ENCODE assay signal across 12 mouse cellular contexts in the genomic region with DNA sequence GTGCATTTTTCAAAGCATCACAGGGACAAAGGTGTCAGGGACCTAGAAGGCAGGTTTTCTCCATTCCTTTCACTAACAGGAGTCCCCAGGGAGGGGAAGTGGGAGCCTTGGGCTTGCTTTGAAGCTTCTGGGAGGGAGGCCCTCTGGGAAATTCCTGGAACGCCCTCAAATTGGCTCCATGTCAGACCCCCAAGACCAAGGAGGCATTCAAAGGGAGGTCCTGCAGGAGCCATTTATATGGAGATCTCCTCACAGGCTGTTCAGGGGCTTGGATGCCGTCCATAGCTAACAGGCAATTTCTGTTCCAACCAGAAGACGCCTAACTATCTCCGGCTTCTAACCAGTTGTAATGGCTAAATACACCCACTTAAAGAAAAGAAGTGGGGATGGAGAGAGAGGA.
A peak's percentile ranks its signal among the peaks of the same experiment; 100 is the strongest.
DNase-seq lines count a peak whose midpoint lies in the region; ATAC-seq and TF ChIP-seq lines count a peak whose summit lies in the region.
"Had no signal": no experiment of that assay in that cellular context is flagged by ENCODE, and none has a peak within 500 bp of the region (broad histone marks: within the 10 kb centered on the region; RNA-seq: fewer than 3 reads in every experiment).

No protein-coding gene starts in this region.

- H3K4me2 ChIP-seq in hindbrain, embryonic 15.5 days = no peak overlapping the region
- no peak overlapping the region for H3K4me2 ChIP-seq in hindbrain, embryonic 12.5 days (replicated peaks)
- no peak overlapping the region for H3K4me2 ChIP-seq in liver, embryonic 11.5 days
- H3K4me2 ChIP-seq: limb, embryonic 13.5 days had no signal

- no peaks in the 10 kb centered on the region for H3K36me3 ChIP-seq in hindbrain, embryonic 15.5 days
- H3K36me3 ChIP-seq in hindbrain, embryonic 12.5 days = no peaks in the 10 kb centered on the region
- no peaks in the 10 kb centered on the region for H3K36me3 ChIP-seq in ES-E14 (ENCODE audit: control insufficient read depth, insufficient read depth, low read length, poor library complexity, severe bottlenecking)
- no peaks in the 10 kb centered on the region for H3K36me3 ChIP-seq in limb, embryonic 10.5 days
- H3K36me3 ChIP-seq in liver, embryonic 11.5 days (ENCODE audit: control insufficient read depth, insufficient read depth, low read length) = no peaks in the 10 kb centered on the region
- H3K36me3 ChIP-seq: limb, embryonic 13.5 days had no signal

- in situ Hi-C loops in ES-E14 (cut with MboI; ENCODE audit: low sequenced_read_pairs in 2 of 2, unreplicated experiment in 2 of 2) = no loop called here

- no peaks in the 10 kb centered on the region for H3K27me3 ChIP-seq in hindbrain, embryonic 15.5 days
- H3K27me3 ChIP-seq in hindbrain, embryonic 12.5 days = no peaks in the 10 kb centered on the region
- H3K27me3 ChIP-seq in limb, embryonic 10.5 days (ENCODE audit: low read depth, poor library complexity, severe bottlenecking) = no peaks in the 10 kb centered on the region
- no peaks in the 10 kb centered on the region for H3K27me3 ChIP-seq in liver, embryonic 11.5 days (replicated peaks; ENCODE audit: control insufficient read depth, insufficient read depth, low read length)
- H3K27me3 ChIP-seq: CH12.LX; limb, embryonic 13.5 days had no signal

- peak; percentile 25 for DNase-seq in ES-E14 (ENCODE audit: low read depth, low spot score)
- DNase-seq in frontal cortex, postnatal 10 days (ENCODE audit: low spot score in 2 of 2) = peak; percentile 53 to 56
- DNase-seq in limb, embryonic 10.5 days (ENCODE audit: low spot score) = no peak
- no peak for DNase-seq in liver, embryonic 11.5 days (ENCODE audit: low spot score)
- DNase-seq in adrenal gland, postnatal 10 days = no peak
- DNase-seq: adrenal gland, adult 8-10 months; gastrocnemius, postnatal 25 days had no signal

- ATAC-seq in hindbrain, embryonic 15.5 days (ENCODE audit: low FRiP score, low read depth) = peak; percentile 63; the same call in 1 of the 2 replicates
- no peak for ATAC-seq in hindbrain, embryonic 12.5 days (ENCODE audit: low FRiP score)
- no peak for ATAC-seq in megakaryocyte, adult 5-6 weeks (ENCODE audit: poor library complexity, severe bottlenecking)
- ATAC-seq in liver, embryonic 11.5 days (replicated peaks; ENCODE audit: low FRiP score) = no peak

- no peaks in the 10 kb centered on the region for H3K9me3 ChIP-seq in hindbrain, embryonic 15.5 days
- H3K9me3 ChIP-seq in hindbrain, embryonic 12.5 days (replicated peaks) = no peaks in the 10 kb centered on the region
- H3K9me3 ChIP-seq in ES-E14 (ENCODE audit: control insufficient read depth, insufficient read depth, low read depth, low read length) = no peaks in the 10 kb centered on the region
- no peaks in the 10 kb centered on the region for H3K9me3 ChIP-seq in limb, embryonic 10.5 days (replicated peaks)
- H3K9me3 ChIP-seq in liver, embryonic 11.5 days (ENCODE audit: control insufficient read depth, low read length) = no peaks in the 10 kb centered on the region
- H3K9me3 ChIP-seq: limb, embryonic 13.5 days had no signal

- H3K4me1 ChIP-seq in hindbrain, embryonic 15.5 days (replicated peaks) = peaks cover 5% of the 10 kb centered on the region
- peaks cover 11% of the 10 kb centered on the region for H3K4me1 ChIP-seq in hindbrain, embryonic 12.5 days
- peaks cover 21 to 25% of the 10 kb centered on the region in 2 experiments; a peak in 3 of 4 replicates for H3K4me1 ChIP-seq in ES-E14 (ENCODE audit: control insufficient read depth in 2 of 2, insufficient read depth in 2 of 2, low read length in 2 of 2, poor library complexity in 1 of 2)
- H3K4me1 ChIP-seq in limb, embryonic 10.5 days = peaks cover 4% of the 10 kb centered on the region; the same call in 1 of the 2 replicates
- no peaks in the 10 kb centered on the region for H3K4me1 ChIP-seq in liver, embryonic 11.5 days (replicated peaks; ENCODE audit: control insufficient read depth, insufficient read depth, low read length)

- H3K9ac ChIP-seq in hindbrain, embryonic 15.5 days = no peak overlapping the region
- no peak overlapping the region for H3K9ac ChIP-seq in hindbrain, embryonic 12.5 days
- H3K9ac ChIP-seq in ES-E14 (ENCODE audit: insufficient read depth, low read depth, low read length, poor library complexity, severe bottlenecking) = no peak overlapping the region
- no peak overlapping the region for H3K9ac ChIP-seq in liver, embryonic 11.5 days (ENCODE audit: low read depth, low read length)
- H3K9ac ChIP-seq: limb, embryonic 13.5 days had no signal

- H3K27ac ChIP-seq in hindbrain, embryonic 15.5 days (replicated peaks) = no peak overlapping the region
- no peak overlapping the region for H3K27ac ChIP-seq in hindbrain, embryonic 12.5 days
- no peak overlapping the region for H3K27ac ChIP-seq in ES-E14 (ENCODE audit: insufficient read depth, low read depth, low read length, poor library complexity, severe bottlenecking)
- 0 out of 2 replicates have a peak overlapping the region, but pooled peaks have one; percentile 22 for H3K27ac ChIP-seq in limb, embryonic 10.5 days
- H3K27ac ChIP-seq in liver, embryonic 11.5 days (ENCODE audit: low read depth, low read length) = no peak overlapping the region
- H3K27ac ChIP-seq: limb, embryonic 13.5 days had no signal

- 35% methylated on average over 4 of the region's 4 CpGs for WGBS in hindbrain, embryonic 15.5 days
- 43% methylated on average over 4 of the region's 4 CpGs for WGBS in hindbrain, embryonic 12.5 days
- 58% methylated on average over 4 of the region's 4 CpGs for WGBS in limb, embryonic 10.5 days
- WGBS in liver, embryonic 11.5 days = 70% methylated on average over 4 of the region's 4 CpGs

- no peak overlapping the region for H3K4me3 ChIP-seq in hindbrain, embryonic 15.5 days
- no peak overlapping the region for H3K4me3 ChIP-seq in hindbrain, embryonic 12.5 days
- no peak overlapping the region for H3K4me3 ChIP-seq in ES-E14 (ENCODE audit: insufficient read depth in 1 of 2, low read depth in 1 of 2, low read length in 2 of 2, poor library complexity in 1 of 2, severe bottlenecking in 1 of 2)
- H3K4me3 ChIP-seq in limb, embryonic 10.5 days = no peak overlapping the region
- no peak overlapping the region for H3K4me3 ChIP-seq in liver, embryonic 11.5 days (ENCODE audit: low read depth, low read length)
- H3K4me3 ChIP-seq: limb, embryonic 13.5 days had no signal

TF ChIP-seq in ES-E14, 5 proteins besides CTCF, POLR2A, EP300 and RAD21:
- TF ChIP-seq ZNF384 (IDR thresholded peaks at IDR 0.05; ENCODE audit: low read depth, low read length) = no peak
- no peak for TF ChIP-seq CHD2 (IDR thresholded peaks at IDR 0.05; ENCODE audit: low read depth, low read length)
- TF ChIP-seq HCFC1 (IDR thresholded peaks at IDR 0.05; ENCODE audit: borderline replicate concordance, insufficient read depth, low read length) = no peak
- TF ChIP-seq ZC3H11A (IDR thresholded peaks at IDR 0.05; ENCODE audit: borderline replicate concordance, low read depth, low read length) = no peak

Comparison
In these comparisons a context has a peak if more than half of its experiments do, and no peak if none do; other contexts are left out.
1. DNase-seq: peak in ES-E14 (single experiment) and frontal cortex, postnatal 10 days (2 of 2); none in limb, embryonic 10.5 days (single experiment), liver, embryonic 11.5 days (single experiment) and adrenal gland, postnatal 10 days (single experiment).